Mouse (Mus musculus): Measurements from ENCODE around the gene Mrpl23.

- no peak for TF ChIP-seq CTCF (IDR thresholded peaks at IDR 0.05; ENCODE audit: low read depth)
- no peak for TF ChIP-seq EP300 (IDR thresholded peaks at IDR 0.05; ENCODE audit: low read depth)
Observed at GRCm38 (mm10) chr7:142564955-142565643, 32.6 kb downstream of the Mrpl23 start.

Measured in liver, postnatal 0 days (tissue).